Mouse (Mus musculus): ENCODE measurements around the gene Prkaca. TPM values are rescaled to one million over a fixed set of nuclear protein-coding genes. Genes with fewer than 3 reads are reported as not detected.
"Not testable (repeated sequence)": the region's sequence is repeated elsewhere in the genome, so short reads cannot be mapped to it uniquely, and the experiment has no call there.

The Prkaca gene
- polyA plus RNA-seq, 1 experiment from 2014 or later: 146 TPM

DNA sequence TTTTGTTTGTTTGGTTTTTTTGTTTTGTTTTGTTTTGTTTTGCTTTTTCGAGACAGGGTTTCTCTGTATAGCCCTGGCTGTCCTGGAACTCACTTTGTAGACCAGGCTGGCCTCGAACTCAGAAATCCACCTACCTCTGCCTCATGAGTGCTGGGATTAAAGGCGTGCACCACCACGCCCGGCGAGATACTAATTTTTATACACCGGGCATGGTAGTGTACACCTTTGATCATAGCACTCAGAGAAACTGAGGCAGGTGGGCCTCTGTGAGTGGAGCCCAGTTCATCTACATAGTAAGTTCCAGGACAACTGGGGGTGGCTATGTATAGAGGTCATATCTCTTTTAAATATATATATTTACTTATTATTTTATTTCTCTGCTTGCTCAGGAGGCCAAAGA, 32.7 kb downstream of the Prkaca start:
- not testable (repeated sequence) for H3K4me3 ChIP-seq; H3K27ac ChIP-seq; H3K9ac ChIP-seq; H3K4me2 ChIP-seq; H3K9me3 ChIP-seq (replicated peaks); ATAC-seq
- WGBS: 94% methylated on average over 7 of the region's 7 CpGs
- H3K36me3 ChIP-seq (ENCODE audit: poor library complexity, severe bottlenecking): peaks cover 22% of the 10 kb centered on the region
- peaks cover 30% of the 10 kb centered on the region for H3K27me3 ChIP-seq
- peaks cover 27% of the 10 kb centered on the region for H3K4me1 ChIP-seq

DNA sequence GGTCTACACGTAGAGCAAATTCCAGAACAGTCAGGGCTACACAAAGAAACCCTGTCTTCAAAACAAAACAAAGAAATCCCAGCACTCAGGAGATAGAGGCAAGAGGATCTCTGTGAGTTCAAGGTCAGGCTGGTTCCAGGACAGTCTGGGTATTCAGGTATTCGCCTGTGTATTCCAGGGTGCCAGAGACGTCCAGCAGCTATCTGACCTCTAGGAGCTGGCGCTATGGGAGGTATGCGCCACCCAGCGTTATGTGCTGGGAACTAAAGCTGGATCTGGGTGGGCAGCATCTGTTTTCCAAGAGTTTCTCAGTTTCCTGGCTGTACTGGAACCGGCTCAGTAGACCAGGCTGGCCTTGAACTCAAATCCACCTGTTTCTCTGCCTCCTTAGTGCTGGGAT, 35.6 kb downstream of the Prkaca start:
- Histone ChIP-seq H3K4me3 (no peak overlapping the region), H3K9ac (no peak overlapping the region), H3K27me3 (peaks cover 35% of the 10 kb centered on the region), H3K4me1 (peaks cover 38% of the 10 kb centered on the region), H3K27ac (no peak overlapping the region), H3K36me3 (ENCODE audit: poor library complexity, severe bottlenecking) (no peaks in the 10 kb centered on the region), H3K9me3 (replicated peaks) (no peaks in the 10 kb centered on the region), H3K4me2 (no peak overlapping the region)
- 30% methylated on average over 7 of the region's 7 CpGs for WGBS
- ATAC-seq: no peak

DNA sequence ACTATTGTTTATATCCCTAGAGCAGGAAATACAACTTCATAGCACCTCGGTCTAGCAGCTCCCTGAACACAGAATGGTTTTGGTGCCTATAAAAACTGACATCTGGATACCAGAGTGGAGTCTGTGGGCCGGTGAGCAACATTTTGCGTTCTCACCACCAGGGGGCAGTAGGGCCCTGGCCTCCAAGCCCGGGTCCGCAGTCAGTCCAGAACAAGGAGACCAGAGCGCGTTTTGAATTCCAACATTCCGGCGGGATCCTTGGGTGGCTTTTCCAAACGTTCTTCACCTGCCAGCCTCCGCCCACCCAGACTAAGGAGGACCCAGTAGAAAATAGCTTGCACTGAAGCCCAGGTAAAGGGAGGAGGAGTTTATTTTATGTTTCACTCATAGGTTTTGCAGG, 37.1 kb downstream of the Prkaca start:
- Histone ChIP-seq H3K9ac (no peak overlapping the region), H3K4me2 (no peak overlapping the region), H3K4me3 (0 out of 2 replicates have a peak overlapping the region, but pooled peaks have one; percentile 2), H3K9me3 (replicated peaks) (no peaks in the 10 kb centered on the region), H3K27ac (no peak overlapping the region), H3K4me1 (peaks cover 29% of the 10 kb centered on the region), H3K36me3 (ENCODE audit: poor library complexity, severe bottlenecking) (no peaks in the 10 kb centered on the region), H3K27me3 (peaks cover 42% of the 10 kb centered on the region)
- 2% methylated on average over 11 of the region's 11 CpGs for WGBS
- no peak for ATAC-seq

DNA sequence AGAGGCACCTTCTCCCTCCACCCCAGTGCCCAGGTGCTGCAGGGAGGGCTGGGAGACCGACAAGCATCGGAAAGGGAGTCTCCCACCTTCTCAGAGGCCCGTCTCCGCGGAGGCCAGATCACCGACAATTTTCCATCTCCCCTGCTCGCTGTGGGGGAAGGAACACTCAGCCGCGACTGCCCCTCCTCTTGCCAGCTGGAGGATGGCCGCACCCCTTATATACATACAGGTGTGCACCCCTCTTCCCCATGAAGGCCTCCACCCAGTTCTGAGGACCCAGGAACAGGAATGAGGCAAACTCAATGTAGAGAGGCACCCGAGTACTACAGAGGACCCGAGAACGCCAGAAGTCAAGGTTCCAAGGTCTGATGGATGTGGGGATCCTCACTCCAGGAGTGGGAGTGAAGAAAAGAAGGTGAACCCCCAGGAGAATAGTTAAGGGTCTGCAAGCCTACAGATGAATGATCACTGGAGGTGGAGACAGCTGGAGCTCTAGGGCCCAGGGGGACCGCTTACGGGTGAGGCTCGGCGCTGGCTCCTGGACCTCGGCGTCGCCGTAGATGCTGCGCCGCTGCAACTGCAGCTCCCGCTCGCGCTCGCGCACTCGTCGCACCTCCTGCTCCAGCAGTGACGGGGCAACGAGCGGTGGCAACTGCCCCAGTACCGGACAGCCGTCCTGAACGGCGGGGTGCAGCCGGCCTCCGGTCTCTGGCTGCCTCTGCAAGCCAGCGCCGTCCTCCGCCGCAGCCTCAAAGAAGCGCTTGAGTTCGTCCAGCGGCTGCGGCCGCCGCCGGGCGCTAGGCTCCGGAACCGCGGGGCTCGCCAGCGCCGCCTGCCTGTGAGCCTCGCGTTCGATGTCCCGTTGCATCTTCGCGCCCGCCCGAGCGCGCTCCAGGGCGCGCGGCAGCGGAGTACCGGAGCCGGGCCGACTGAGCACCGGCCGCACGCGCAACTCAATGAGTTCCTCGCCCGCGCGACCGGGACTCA, 38.1 kb downstream of the Prkaca start:
- H3K4me3 ChIP-seq: peak overlapping the region; percentile 53
- no peaks in the 10 kb centered on the region for H3K36me3 ChIP-seq (ENCODE audit: poor library complexity, severe bottlenecking)
- peak; percentile 55 for ATAC-seq
- 1% methylated on average over 78 of the region's 83 CpGs for WGBS
- no peaks in the 10 kb centered on the region for H3K9me3 ChIP-seq (replicated peaks)
- H3K9ac ChIP-seq: peak overlapping the region; percentile 64
- no peak overlapping the region for H3K27ac ChIP-seq
- H3K4me1 ChIP-seq: peaks cover 26% of the 10 kb centered on the region
- peaks cover 42% of the 10 kb centered on the region for H3K27me3 ChIP-seq
- H3K4me2 ChIP-seq: peak overlapping the region; percentile 98

DNA sequence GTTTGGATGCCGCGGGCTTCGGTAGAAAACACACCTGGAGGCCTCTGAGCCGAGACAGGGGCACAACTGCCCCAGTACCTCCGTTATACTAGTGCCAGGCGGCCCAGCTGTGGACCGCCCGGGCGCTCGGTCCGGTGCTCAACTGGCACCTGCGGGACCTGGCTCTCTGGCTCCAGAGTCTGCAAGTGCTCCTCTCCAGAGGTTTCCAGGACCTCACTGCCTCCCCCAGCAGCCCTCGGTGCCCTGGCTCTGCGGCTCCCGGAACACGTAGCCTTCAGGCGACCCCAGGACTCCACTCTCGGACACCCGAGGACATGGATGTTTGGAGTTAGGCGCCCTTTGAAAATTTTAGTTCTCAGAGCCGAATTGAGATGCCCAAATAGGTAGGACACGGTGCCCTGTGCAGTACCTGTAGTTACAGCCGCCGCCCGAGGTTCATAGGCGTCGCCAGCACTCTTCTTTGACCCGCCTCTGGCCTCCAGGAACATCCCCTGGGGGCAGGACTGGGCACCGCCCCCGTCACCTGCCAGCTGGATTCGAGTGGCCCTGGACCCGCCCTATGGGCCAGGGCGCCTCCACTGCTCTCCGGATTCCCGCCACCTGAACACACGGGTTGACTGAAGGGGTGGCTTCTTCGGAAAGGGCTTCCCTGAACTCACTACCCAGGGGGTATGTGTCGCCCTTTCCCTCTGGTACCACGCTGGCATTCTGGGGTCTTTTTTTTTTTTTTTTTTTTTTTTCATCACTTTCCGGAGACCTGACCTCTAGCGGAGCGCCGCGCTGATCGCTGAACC, 39.1 kb downstream of the Prkaca start, which contains the start of gene 2210011C24Rik:
2210011C24Rik (minus strand) TSS at position 467 of the 794 bp plus-strand sequence.
- Histone ChIP-seq H3K36me3 (ENCODE audit: poor library complexity, severe bottlenecking) (no peaks in the 10 kb centered on the region), H3K9ac (peak within 1 kb of the TSS; percentile 64), H3K4me2 (peak within 1 kb of the TSS; percentile 98), H3K4me1 (peaks cover 26% of the 10 kb centered on the region), H3K27me3 (peaks cover 42% of the 10 kb centered on the region), H3K9me3 (replicated peaks) (no peaks in the 10 kb centered on the region), H3K27ac (no peak within 1 kb of the TSS), H3K4me3 (peak within 1 kb of the TSS; percentile 53)
- WGBS: under 1% methylated on average over 43 of the region's 45 CpGs
- 0 out of 2 replicates have a peak, but pooled peaks have one; percentile 33 for ATAC-seq

DNA sequence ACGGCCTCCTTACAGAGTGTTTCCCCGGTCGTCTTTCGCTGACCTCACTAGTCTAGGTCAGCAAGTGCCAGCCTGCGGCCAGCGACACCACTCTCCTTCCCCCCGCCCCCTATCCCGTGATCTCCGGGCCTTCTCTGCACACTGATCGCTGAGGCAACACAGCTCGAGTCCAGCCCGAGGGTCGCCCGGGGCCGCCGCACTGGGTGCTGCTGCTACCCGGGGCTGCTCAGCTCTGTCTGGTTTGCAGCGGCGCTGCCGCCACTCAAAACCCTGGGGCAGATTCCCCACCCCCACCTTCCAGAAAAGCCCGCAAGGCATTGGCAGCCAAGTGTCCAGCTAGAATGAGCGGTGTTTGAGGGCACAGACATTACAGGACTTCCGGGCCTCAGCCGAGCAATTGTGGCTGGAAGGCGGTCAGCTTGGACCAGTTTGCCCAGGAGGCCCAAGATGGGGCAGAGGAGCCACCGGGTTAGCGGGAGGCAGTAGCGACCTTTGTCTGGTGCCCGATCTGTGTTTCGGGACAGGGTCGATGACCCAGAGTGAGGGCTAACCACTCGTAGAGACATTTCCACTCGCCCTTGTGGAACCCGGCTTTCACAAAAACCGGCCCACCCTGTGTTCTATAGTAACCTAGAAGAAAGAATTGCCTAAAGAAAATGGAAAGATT, 39.8 kb downstream of the Prkaca start:
- H3K4me1 ChIP-seq: peaks cover 26% of the 10 kb centered on the region
- peak overlapping the region; percentile 53 for H3K4me3 ChIP-seq
- H3K27me3 ChIP-seq: peaks cover 42% of the 10 kb centered on the region
- no peak overlapping the region for H3K9ac ChIP-seq
- WGBS: 3% methylated on average over 35 of the region's 35 CpGs
- no peaks in the 10 kb centered on the region for H3K9me3 ChIP-seq (replicated peaks)
- no peak for ATAC-seq
- H3K27ac ChIP-seq: no peak overlapping the region
- H3K4me2 ChIP-seq: peak overlapping the region; percentile 98
- H3K36me3 ChIP-seq (ENCODE audit: poor library complexity, severe bottlenecking): no peaks in the 10 kb centered on the region

DNA sequence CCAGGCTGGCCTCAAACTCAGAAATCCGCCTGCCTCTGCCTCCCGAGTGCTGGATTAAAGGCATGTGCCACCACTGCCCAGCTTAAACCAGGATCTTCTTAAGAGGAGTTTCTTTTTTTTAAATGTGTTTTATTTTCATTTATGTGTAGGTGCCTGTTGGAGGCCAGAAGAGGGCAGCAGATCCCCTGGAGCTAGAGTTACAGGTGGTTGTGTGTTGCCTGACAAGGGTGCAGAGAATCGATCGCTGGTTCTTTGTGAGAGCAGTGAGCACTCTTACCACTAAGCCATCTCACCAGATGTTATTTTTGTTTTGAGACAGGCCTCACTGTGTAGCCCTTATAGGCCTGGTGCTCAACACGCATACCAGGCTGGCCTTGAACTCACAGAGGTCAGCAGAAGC, 43.0 kb downstream of the Prkaca start:
- H3K9ac ChIP-seq: no peak overlapping the region

DNA sequence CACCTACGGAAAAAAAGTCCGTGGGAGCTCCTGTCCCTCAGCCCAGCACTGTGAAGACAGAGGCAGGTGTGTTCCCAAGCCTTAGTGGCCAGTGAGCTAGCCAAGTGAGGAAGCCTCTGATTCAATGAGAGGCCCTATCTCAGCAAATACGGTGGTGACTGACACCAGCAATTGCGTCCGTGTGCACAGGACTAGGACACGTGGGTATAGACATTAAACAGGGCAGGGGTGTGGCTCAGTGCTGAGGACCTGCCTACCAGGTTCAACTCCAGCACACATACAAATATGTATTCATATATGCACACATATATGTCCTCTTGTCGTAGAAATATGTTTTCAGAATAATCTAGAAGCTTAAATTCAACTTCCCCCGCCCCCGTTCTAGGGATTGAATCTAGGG, 46.9 kb downstream of the Prkaca start:
- Histone ChIP-seq H3K27me3 (peaks cover 44% of the 10 kb centered on the region), H3K9ac (no peak overlapping the region), H3K4me1 (no peaks in the 10 kb centered on the region), H3K4me2 (no peak overlapping the region), H3K9me3 (replicated peaks) (no peaks in the 10 kb centered on the region), H3K27ac (no peak overlapping the region), H3K4me3 (no peak overlapping the region), H3K36me3 (ENCODE audit: poor library complexity, severe bottlenecking) (no peaks in the 10 kb centered on the region)
- 88% methylated on average over 9 of the region's 9 CpGs for WGBS
- no peak for ATAC-seq

More for the DNA sequence above, 43.0 kb downstream of the Prkaca start:
- Histone ChIP-seq H3K27me3 (peaks cover 50% of the 10 kb centered on the region), H3K36me3 (ENCODE audit: poor library complexity, severe bottlenecking) (no peaks in the 10 kb centered on the region), H3K4me1 (peaks cover 19% of the 10 kb centered on the region), H3K27ac (no peak overlapping the region), H3K9me3 (replicated peaks) (no peaks in the 10 kb centered on the region), H3K4me2 (no peak overlapping the region), H3K4me3 (no peak overlapping the region)
- no peak for ATAC-seq
- WGBS: 95% methylated on average over 5 of the region's 5 CpGs

DNA sequence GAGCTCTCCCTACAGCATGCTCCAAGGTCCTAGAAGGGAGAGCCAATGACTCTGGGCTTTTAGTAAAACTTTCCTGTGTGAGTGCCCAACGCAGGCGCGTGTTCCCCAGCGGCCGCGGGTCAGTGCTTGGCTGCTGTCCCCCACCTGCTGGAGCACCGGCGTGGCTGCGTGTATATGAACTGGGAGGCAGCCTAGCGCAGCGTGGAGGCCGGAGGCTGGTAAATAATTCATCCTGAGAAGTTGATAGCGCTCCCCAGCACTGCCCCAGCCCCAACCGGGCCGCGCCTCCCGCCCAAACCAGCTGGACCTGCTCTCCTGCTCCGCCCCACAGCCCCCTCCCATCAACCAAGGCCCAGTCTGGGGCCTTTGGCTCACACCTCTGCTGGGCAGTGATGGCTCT, 48.3 kb downstream of the Prkaca start, which contains the start of gene Palm3:
Palm3 (plus strand) TSS at position 376 of the 400 bp plus-strand sequence.
- Histone ChIP-seq H3K4me2 (no peak within 1 kb of the TSS), H3K4me3 (no peak within 1 kb of the TSS), H3K27ac (no peak within 1 kb of the TSS), H3K27me3 (peaks cover 55% of the 10 kb centered on the region), H3K9me3 (replicated peaks) (no peaks in the 10 kb centered on the region), H3K9ac (no peak within 1 kb of the TSS), H3K36me3 (ENCODE audit: poor library complexity, severe bottlenecking) (no peaks in the 10 kb centered on the region), H3K4me1 (peaks cover 5% of the 10 kb centered on the region; the same call in 1 of the 2 replicates)
- 7% methylated on average over 18 of the region's 18 CpGs for WGBS
- ATAC-seq: no peak

DNA sequence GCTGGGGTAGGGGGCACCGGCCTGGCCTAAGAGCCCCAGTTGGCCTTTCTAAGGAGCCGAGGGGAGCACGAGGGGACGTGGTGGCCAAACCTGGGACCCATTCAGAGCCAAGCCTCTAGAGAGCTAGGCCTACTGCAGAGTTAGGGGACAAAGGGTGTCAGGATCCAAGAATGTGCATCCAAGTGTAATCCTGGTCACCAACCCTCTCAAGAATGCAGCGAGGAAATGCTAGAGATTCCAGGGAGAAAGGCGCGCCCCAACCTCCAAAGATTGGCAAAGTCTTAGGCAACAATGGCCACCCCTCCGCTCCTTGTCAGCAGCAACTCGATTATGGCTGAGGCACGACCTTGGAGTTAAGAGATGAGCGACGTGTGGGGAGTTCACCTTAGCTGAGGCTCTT, 48.8 kb downstream of the Prkaca start:
- Histone ChIP-seq H3K36me3 (ENCODE audit: poor library complexity, severe bottlenecking) (no peaks in the 10 kb centered on the region), H3K9me3 (replicated peaks) (no peaks in the 10 kb centered on the region), H3K9ac (no peak overlapping the region), H3K27me3 (peaks cover 60% of the 10 kb centered on the region), H3K27ac (no peak overlapping the region), H3K4me3 (no peak overlapping the region), H3K4me1 (peaks cover 9% of the 10 kb centered on the region; the same call in 1 of the 2 replicates), H3K4me2 (no peak overlapping the region)
- 46% methylated on average over 12 of the region's 12 CpGs for WGBS
- ATAC-seq: no peak

DNA sequence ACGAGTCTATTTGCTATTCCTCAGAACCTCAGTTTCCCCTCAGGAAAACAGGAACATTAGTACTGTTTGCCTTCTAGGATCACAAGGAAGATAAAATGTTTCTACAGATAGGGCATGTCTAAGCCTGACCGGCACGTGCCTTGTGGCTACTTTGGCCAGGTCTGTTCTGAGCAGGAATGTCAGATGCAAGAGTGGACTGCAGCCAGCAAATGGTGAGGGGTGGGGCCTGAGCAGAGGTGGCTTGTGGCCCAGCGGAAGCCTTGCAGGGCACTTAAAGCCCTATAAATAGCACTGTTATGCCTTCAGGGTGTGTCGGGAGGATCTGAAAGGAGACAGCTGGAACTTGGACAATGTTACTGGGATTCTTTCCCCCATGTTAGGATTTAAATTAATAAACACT, 50.3 kb downstream of the Prkaca start:
- Histone ChIP-seq H3K4me1 (peaks cover 10% of the 10 kb centered on the region; the same call in 1 of the 2 replicates), H3K27ac (no peak overlapping the region), H3K36me3 (ENCODE audit: poor library complexity, severe bottlenecking) (no peaks in the 10 kb centered on the region), H3K9ac (no peak overlapping the region), H3K4me2 (no peak overlapping the region), H3K9me3 (replicated peaks) (no peaks in the 10 kb centered on the region), H3K4me3 (no peak overlapping the region), H3K27me3 (peaks cover 72% of the 10 kb centered on the region)
- no peak for ATAC-seq
- WGBS: 61% methylated on average over 5 of the region's 5 CpGs

Measured in forebrain, embryonic 13.5 days (tissue).